Mouse (Mus musculus): ENCODE measurements around the gene Tlr6. TPM values are rescaled to one million over a fixed set of nuclear protein-coding genes. Genes with fewer than 3 reads are reported as not detected.

Tlr6 gene
- total and polyA plus RNA-seq, 2 experiments from 2014 or later, result 0.16 to 0.34 TPM

DNA sequence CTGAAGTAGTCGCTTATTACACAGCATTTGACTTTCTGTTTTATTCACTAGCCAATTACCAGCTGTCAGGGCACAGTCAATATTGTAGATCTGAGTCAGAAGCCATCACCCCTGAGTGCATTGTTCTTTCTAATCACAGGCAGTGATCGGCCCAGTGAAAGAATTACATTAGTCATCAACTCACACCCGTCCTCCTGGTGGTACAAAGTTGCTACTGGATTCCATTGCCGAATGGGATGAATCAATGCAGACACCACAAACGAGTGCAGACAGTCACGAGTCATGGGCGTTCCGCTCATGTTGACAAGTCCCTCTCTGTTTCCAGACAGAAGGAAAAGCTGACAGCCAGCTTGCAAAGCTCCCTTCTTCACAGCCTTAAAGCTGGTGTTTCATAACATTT lies 32.6 kb upstream of the Tlr6 start:
- H3K27me3 ChIP-seq (ENCODE audit: insufficient read depth, low read length), result no peaks in the 10 kb centered on the region
- 52% methylated on average over 8 of the region's 8 CpGs for WGBS
- H3K4me3 ChIP-seq (ENCODE audit: low read length), result no peak overlapping the region
- H3K36me3 ChIP-seq (ENCODE audit: insufficient read depth, low read length), result no peaks in the 10 kb centered on the region
- TF ChIP-seq CTCF (IDR thresholded peaks at IDR 0.05; ENCODE audit: low read depth), result peak; percentile 46
- DNase-seq (ENCODE audit: low spot score) (peak; percentile 13), ATAC-seq (no peak)
- H3K9ac ChIP-seq (replicated peaks; ENCODE audit: low read length), result no peak overlapping the region
- no peak overlapping the region for H3K27ac ChIP-seq
- H3K4me2 ChIP-seq (ENCODE audit: low read depth, low read length), result no peak overlapping the region
- no peaks in the 10 kb centered on the region for H3K9me3 ChIP-seq (ENCODE audit: low read length)
- H3K4me1 ChIP-seq (ENCODE audit: insufficient read depth, low read length), result no peaks in the 10 kb centered on the region

DNA sequence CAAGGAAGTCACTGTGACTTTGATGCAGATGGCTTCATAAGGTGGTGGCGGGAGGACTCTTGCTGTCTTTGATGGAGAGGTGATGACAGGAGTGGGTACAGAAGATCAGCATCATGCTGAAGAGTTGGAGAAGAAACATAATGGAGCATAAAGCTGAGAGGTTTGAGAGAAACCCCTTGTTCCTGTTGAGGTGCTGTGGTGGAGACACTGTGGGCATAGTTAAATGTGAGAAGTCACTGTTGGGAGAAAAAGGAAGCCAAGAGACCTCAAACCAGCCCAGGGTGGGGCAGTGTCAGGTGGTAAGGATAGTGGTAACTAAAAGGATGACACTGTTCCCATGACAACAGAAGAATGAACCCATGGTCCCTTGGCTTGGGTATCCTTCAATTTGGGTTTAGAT lies 30.0 kb upstream of the Tlr6 start:
- Histone ChIP-seq H3K4me1 (ENCODE audit: insufficient read depth, low read length) (no peaks in the 10 kb centered on the region), H3K9ac (replicated peaks; ENCODE audit: low read length) (no peak overlapping the region), H3K9me3 (ENCODE audit: low read length) (no peaks in the 10 kb centered on the region), H3K4me3 (ENCODE audit: low read length) (no peak overlapping the region), H3K27ac (no peak overlapping the region), H3K4me2 (ENCODE audit: low read depth, low read length) (no peak overlapping the region), H3K27me3 (ENCODE audit: insufficient read depth, low read length) (no peaks in the 10 kb centered on the region), H3K36me3 (ENCODE audit: insufficient read depth, low read length) (no peaks in the 10 kb centered on the region)
- DNase-seq (ENCODE audit: low spot score) (no peak), ATAC-seq (no peak)
- TF ChIP-seq CTCF (IDR thresholded peaks at IDR 0.05; ENCODE audit: low read depth), result no peak
- 91% methylated on average over 1 of the region's 1 CpGs for WGBS

DNA sequence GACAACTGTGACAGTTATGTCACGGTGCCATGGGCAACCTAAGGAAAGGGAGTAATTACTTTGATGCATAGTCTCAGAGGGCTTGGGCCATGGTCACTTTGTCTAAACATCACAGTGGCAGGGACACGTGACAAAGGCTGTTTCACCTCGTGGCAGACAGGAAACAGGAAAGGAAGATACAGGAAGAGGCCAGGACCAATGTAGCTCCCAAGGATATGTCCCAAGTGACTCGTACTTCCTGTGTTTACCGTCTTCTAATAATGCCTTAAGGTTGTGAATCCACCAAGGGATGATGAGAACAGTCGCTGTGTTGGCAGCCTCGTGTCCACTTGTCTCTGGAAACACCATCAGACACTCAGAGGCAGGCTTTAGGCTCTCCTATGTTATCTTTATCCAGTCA lies 26.1 kb upstream of the Tlr6 start:
- ATAC-seq (no peak), DNase-seq (ENCODE audit: low spot score) (no peak)

DNA sequence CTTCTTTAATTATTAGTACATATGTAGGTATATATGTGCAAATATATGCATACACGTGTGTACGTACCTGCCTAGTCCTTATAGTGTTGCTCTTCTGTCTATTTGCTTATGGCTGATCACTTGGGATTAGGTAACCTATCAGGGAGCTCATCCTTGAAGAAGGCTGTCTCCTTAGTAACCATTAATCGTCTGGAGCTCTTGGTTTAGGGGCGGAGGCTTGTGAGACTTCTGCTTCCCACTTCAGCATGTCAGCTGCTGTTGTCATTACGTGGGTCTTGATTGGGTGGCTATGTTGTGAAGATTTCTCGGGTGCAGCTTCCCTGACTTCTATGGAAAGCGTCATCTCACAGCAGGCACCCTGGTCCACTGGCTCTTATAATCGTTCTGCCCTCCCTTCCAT lies 17.2 kb upstream of the Tlr6 start:
- H3K27ac ChIP-seq, result no peak overlapping the region
- H3K4me3 ChIP-seq (ENCODE audit: low read length), result no peak overlapping the region
- DNase-seq (ENCODE audit: low spot score) (peak; percentile 11), ATAC-seq (peak; percentile 49; the same call in 1 of the 2 replicates)
- no peak overlapping the region for H3K9ac ChIP-seq (replicated peaks; ENCODE audit: low read length)
- no peak for TF ChIP-seq CTCF (IDR thresholded peaks at IDR 0.05; ENCODE audit: low read depth)
- WGBS, result 65% methylated on average over 8 of the region's 8 CpGs
- H3K4me2 ChIP-seq (ENCODE audit: low read depth, low read length), result no peak overlapping the region
- no peaks in the 10 kb centered on the region for H3K36me3 ChIP-seq (ENCODE audit: insufficient read depth, low read length)
- no peaks in the 10 kb centered on the region for H3K27me3 ChIP-seq (ENCODE audit: insufficient read depth, low read length)
- H3K9me3 ChIP-seq (ENCODE audit: low read length), result no peaks in the 10 kb centered on the region
- H3K4me1 ChIP-seq (ENCODE audit: insufficient read depth, low read length), result no peaks in the 10 kb centered on the region

More for the DNA sequence above, 26.1 kb upstream of the Tlr6 start:
- no peak for TF ChIP-seq CTCF (IDR thresholded peaks at IDR 0.05; ENCODE audit: low read depth)
- Histone ChIP-seq H3K4me1 (ENCODE audit: insufficient read depth, low read length) (no peaks in the 10 kb centered on the region), H3K4me2 (ENCODE audit: low read depth, low read length) (no peak overlapping the region), H3K9me3 (ENCODE audit: low read length) (no peaks in the 10 kb centered on the region), H3K4me3 (ENCODE audit: low read length) (no peak overlapping the region), H3K9ac (replicated peaks; ENCODE audit: low read length) (no peak overlapping the region), H3K27me3 (ENCODE audit: insufficient read depth, low read length) (no peaks in the 10 kb centered on the region), H3K27ac (no peak overlapping the region), H3K36me3 (ENCODE audit: insufficient read depth, low read length) (no peaks in the 10 kb centered on the region)
- WGBS, result 81% methylated on average over 7 of the region's 7 CpGs

DNA sequence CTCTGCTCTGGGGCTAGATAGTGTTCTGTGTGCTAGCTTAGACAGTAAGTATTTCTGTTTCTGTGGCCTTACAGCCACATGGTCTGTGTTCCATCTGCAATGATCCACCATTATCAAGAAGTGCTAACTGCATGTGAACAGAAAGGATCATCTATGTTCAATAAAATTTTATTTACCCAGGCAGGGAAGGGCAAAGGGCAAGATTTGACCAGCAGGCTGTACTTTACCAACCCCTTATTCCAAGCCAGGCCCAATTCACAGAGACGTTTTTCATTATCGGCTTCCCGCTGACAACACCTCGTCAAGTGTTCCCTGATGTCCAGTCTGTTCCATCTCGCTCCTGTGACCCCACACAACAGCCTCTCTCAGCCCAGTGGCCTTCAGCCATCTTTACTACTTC lies 15.2 kb upstream of the Tlr6 start:
- no peaks in the 10 kb centered on the region for H3K9me3 ChIP-seq (ENCODE audit: low read length)
- no peak for TF ChIP-seq CTCF (IDR thresholded peaks at IDR 0.05; ENCODE audit: low read depth)
- H3K9ac ChIP-seq (replicated peaks; ENCODE audit: low read length), result no peak overlapping the region
- no peak for ATAC-seq
- WGBS, result 77% methylated on average over 5 of the region's 5 CpGs
- H3K27me3 ChIP-seq (ENCODE audit: insufficient read depth, low read length), result no peaks in the 10 kb centered on the region
- H3K27ac ChIP-seq, result no peak overlapping the region
- no peak for DNase-seq (ENCODE audit: low spot score)
- no peak overlapping the region for H3K4me3 ChIP-seq (ENCODE audit: low read length)
- no peaks in the 10 kb centered on the region for H3K36me3 ChIP-seq (ENCODE audit: insufficient read depth, low read length)
- no peaks in the 10 kb centered on the region for H3K4me1 ChIP-seq (ENCODE audit: insufficient read depth, low read length)
- no peak overlapping the region for H3K4me2 ChIP-seq (ENCODE audit: low read depth, low read length)

DNA sequence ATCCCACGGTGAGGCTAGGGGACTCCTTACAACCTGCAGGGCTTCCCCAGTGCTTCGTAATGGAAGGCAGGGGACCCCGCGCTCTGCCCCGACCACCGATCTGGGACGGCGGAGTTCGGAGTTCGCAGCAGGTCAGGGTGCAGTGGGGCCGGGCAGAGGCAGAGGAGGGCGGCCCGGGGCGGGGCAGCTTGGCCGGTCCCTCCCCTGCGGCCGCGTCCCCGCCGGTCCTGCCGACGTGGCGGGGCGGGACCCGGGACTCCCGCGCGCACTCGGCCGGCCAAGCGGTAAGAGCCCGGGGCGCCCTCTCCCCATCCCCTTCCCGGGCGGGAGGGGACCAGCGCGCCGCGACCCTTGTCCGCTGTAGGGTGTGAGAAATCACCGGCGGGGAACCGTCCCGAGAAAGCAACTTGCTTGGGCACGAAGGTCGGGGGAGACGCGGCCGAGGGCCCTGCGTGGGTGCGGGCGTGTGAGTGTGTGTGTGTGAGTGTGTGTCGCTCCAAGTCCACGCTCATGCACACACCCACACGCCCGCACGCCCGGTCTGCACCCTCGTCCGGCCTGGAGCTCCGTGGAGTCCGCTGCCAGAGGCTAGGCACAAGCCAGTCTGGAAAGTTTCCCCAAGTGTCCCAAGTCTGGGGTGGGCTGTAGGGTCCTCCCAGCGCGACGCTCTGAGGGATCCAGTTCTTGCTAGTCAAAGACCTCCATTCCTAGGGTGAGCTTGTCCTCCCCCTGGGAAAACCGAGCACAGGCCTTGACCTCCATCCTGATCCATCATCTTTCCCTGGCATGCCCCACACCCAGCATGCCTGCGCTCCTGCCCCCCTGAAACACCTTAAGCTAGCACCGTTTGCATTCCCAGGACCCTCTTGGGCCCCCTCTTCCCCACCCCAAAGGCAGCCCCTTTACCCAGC lies 10.2 kb upstream of the Tlr6 start, which contains the start of gene Fam114a1:
Gene Fam114a1, plus strand, starts transcription at position 211 of the 911 bp plus-strand sequence.
- ATAC-seq, result peak; percentile 67; the same call in 1 of the 2 replicates
- H3K27ac ChIP-seq, result no peak within 1 kb of the TSS

More for the DNA sequence above, 10.2 kb upstream of the Tlr6 start, which contains the start of gene Fam114a1:
- peak within 1 kb of the TSS; percentile 61 for H3K4me3 ChIP-seq (ENCODE audit: low read length)
- no peaks in the 10 kb centered on the region for H3K9me3 ChIP-seq (ENCODE audit: low read length)
- H3K4me1 ChIP-seq (ENCODE audit: insufficient read depth, low read length), result no peaks in the 10 kb centered on the region
- no peak for TF ChIP-seq CTCF (IDR thresholded peaks at IDR 0.05; ENCODE audit: low read depth)
- H3K36me3 ChIP-seq (ENCODE audit: insufficient read depth, low read length), result no peaks in the 10 kb centered on the region
- peak within 1 kb of the TSS; percentile 92 for H3K4me2 ChIP-seq (ENCODE audit: low read depth, low read length)
- WGBS, result 2% methylated on average over 67 of the region's 68 CpGs
- DNase-seq (ENCODE audit: low spot score), result peak; percentile 43
- peak within 1 kb of the TSS; percentile 56 for H3K9ac ChIP-seq (replicated peaks; ENCODE audit: low read length)
- H3K27me3 ChIP-seq (ENCODE audit: insufficient read depth, low read length), result no peaks in the 10 kb centered on the region

All from hindbrain, postnatal 0 days (tissue).